Mouse (Mus musculus): ENCODE measurements at regions not wholly inside any gene's neighbourhood (a gene's known extent, or its start where the extent isn't known, plus 50 kb on each side); places are given as distances from the start of the nearest gene placed in this dataset.
A peak's percentile ranks its signal among the peaks of the same experiment; 100 is the strongest.
"Not testable (repeated sequence)": the region's sequence is repeated elsewhere in the genome, so short reads cannot be mapped to it uniquely, and the experiment has no call there.

- no peak for DNase-seq
Observed at GRCm38 (mm10) chr10:56783941-56784340, 406.8 kb downstream of the Gja1 start.

- DNase-seq: no peak
Observed at GRCm38 (mm10) chr10:56788081-56788480, 411.0 kb downstream of the Gja1 start.

GRCm38 (mm10) chr10:56793074-56793473, 415.9 kb downstream of the Gja1 start:
- no peak for DNase-seq

- no peak for DNase-seq
Observed at GRCm38 (mm10) chr10:56795396-56795795, 418.3 kb downstream of the Gja1 start.

- DNase-seq: no peak
Observed at GRCm38 (mm10) chr10:56799307-56799706, 422.2 kb downstream of the Gja1 start.

- no peak for DNase-seq
Observed at GRCm38 (mm10) chr10:56799745-56800144, 422.6 kb downstream of the Gja1 start.

- no peak for DNase-seq
Observed at GRCm38 (mm10) chr10:56809006-56809405, 431.9 kb downstream of the Gja1 start.

GRCm38 (mm10) chr10:56822158-56822557, 445.0 kb downstream of the Gja1 start:
- DNase-seq: no peak

- no peak for DNase-seq
Observed at GRCm38 (mm10) chr10:56831331-56831730, 454.2 kb downstream of the Gja1 start.

GRCm38 (mm10) chr10:56831966-56832365, 454.8 kb downstream of the Gja1 start:
- DNase-seq: no peak

GRCm38 (mm10) chr10:56836130-56836529, 459.0 kb downstream of the Gja1 start:
- DNase-seq: no peak

- DNase-seq: no peak
Observed at GRCm38 (mm10) chr10:56839006-56839495, 461.9 kb downstream of the Gja1 start.

- peak; percentile 21 for DNase-seq
Observed at GRCm38 (mm10) chr10:56839545-56839944, 462.4 kb downstream of the Gja1 start.

GRCm38 (mm10) chr10:56840732-56841131, 463.6 kb downstream of the Gja1 start:
- no peak for DNase-seq

GRCm38 (mm10) chr10:56841486-56841885, 464.4 kb downstream of the Gja1 start:
- DNase-seq: no peak

GRCm38 (mm10) chr10:56841973-56842372, 464.8 kb downstream of the Gja1 start:
- DNase-seq: no peak

GRCm38 (mm10) chr10:56852484-56852883, 475.4 kb downstream of the Gja1 start:
- DNase-seq: no peak

- DNase-seq: no peak
Observed at GRCm38 (mm10) chr10:56856186-56856585, 479.1 kb downstream of the Gja1 start.

- DNase-seq: no peak
Observed at GRCm38 (mm10) chr10:56879744-56880143, 502.6 kb downstream of the Gja1 start.

- peak; percentile 24 for DNase-seq
Observed at GRCm38 (mm10) chr10:56880154-56880591, 503.0 kb downstream of the Gja1 start.

- no peak for DNase-seq
Observed at GRCm38 (mm10) chr10:56884456-56885410, 507.6 kb downstream of the Gja1 start.

GRCm38 (mm10) chr10:56891530-56891929, 514.4 kb downstream of the Gja1 start:
- DNase-seq: not testable (repeated sequence)

GRCm38 (mm10) chr10:56892666-56893209, 515.6 kb downstream of the Gja1 start:
- no peak for DNase-seq

GRCm38 (mm10) chr10:56893210-56893705, 516.1 kb downstream of the Gja1 start:
- no peak for DNase-seq

All from cerebellum, adult 11 months (tissue).